Mouse (Mus musculus) ES-Bruce4 (cell line): ENCODE results near the gene Gcnt1.

ENCODE experiments used
- CTCF ChIP-seq: IDR thresholded peaks from one replicate; pipeline ENCODE4 v1.8.1; 2011; ENCODE audit warnings: low read depth, low read length
- POLR2A ChIP-seq: IDR thresholded peaks from one replicate; pipeline ENCODE4 v1.8.1; 2011; ENCODE audit warnings: low read length; ENCODE audit not compliant: insufficient read depth

- TF ChIP-seq POLR2A (no peak), CTCF (no peak)
These were observed 27.9 kb upstream of the Gcnt1 start for GRCm38 (mm10) chr19:17400571-17400970.
